12 mouse cellular contexts compared by ENCODE assay signal in genomic region chr4:134786946-134787345, GRCm38 (mm10). TPM values are rescaled to one million over a fixed set of nuclear protein-coding genes. Genes with fewer than 3 reads are reported as not detected.
DNase-seq lines count a peak whose midpoint lies in the region; ATAC-seq and TF ChIP-seq lines count a peak whose summit lies in the region.
"Had no signal": no experiment of that assay in that cellular context is flagged by ENCODE, and none has a peak within 500 bp of the region (broad histone marks: within the 10 kb centered on the region; RNA-seq: fewer than 3 reads in every experiment).

No protein-coding gene starts in this region.

- no peak overlapping the region for H3K4me3 ChIP-seq in MEL (ENCODE audit: control insufficient read depth in 1 of 2, insufficient read depth in 1 of 2, low read depth in 2 of 2, low read length in 2 of 2)
- H3K4me3 ChIP-seq in liver, embryonic 16.5 days (ENCODE audit: low read depth, low read length) = no peak overlapping the region
- H3K4me3 ChIP-seq in neural tube, embryonic 15.5 days (replicated peaks) = no peak overlapping the region
- H3K4me3 ChIP-seq: forebrain, embryonic 13.5 days; neural tube, embryonic 13.5 days had no signal

- TF ChIP-seq POLR2A in MEL (IDR thresholded peaks at IDR 0.05; ENCODE audit: control insufficient read depth in 1 of 2, insufficient read depth in 1 of 2, low read depth in 1 of 2, low read length in 2 of 2, poor library complexity in 1 of 2) = no peak

- peak in 2 of 3 experiments; percentile 2 to 35; a peak in 3 of 6 replicates for TF ChIP-seq CTCF in MEL (IDR thresholded peaks at IDR 0.05 in 2 of 3, conservative IDR thresholded peaks at IDR 0.05 in 1 of 3; ENCODE audit: control insufficient read depth in 1 of 3, insufficient read depth in 1 of 3, low read depth in 2 of 3, low read length in 3 of 3, poor library complexity in 1 of 3, severe bottlenecking in 1 of 3)

- H3K27me3 ChIP-seq in MEL (ENCODE audit: control insufficient read depth in 1 of 2, insufficient read depth in 2 of 2, low read length in 2 of 2) = no peaks in the 10 kb centered on the region
- H3K27me3 ChIP-seq in liver, embryonic 16.5 days (ENCODE audit: control insufficient read depth, insufficient read depth, low read depth, low read length) = no peaks in the 10 kb centered on the region
- H3K27me3 ChIP-seq in neural tube, embryonic 15.5 days (replicated peaks) = no peaks in the 10 kb centered on the region
- H3K27me3 ChIP-seq: forebrain, embryonic 13.5 days; neural tube, embryonic 13.5 days had no signal

- H3K9me3 ChIP-seq in MEL (replicated peaks; ENCODE audit: insufficient read depth, low read length) = no peaks in the 10 kb centered on the region
- H3K9me3 ChIP-seq in liver, embryonic 16.5 days (replicated peaks; ENCODE audit: control insufficient read depth, low read length) = no peaks in the 10 kb centered on the region
- H3K9me3 ChIP-seq in neural tube, embryonic 15.5 days (replicated peaks) = no peaks in the 10 kb centered on the region
- H3K9me3 ChIP-seq: forebrain, embryonic 13.5 days; neural tube, embryonic 13.5 days had no signal

- 0 out of 4 replicates have a peak, but pooled peaks cover 0 to 5% of the 10 kb centered on the region in 2 experiments for H3K4me1 ChIP-seq in MEL (ENCODE audit: control insufficient read depth in 1 of 2, insufficient read depth in 2 of 2, low read length in 2 of 2)
- H3K4me1 ChIP-seq in liver, embryonic 16.5 days (ENCODE audit: control insufficient read depth, low read depth, low read length) = no peaks in the 10 kb centered on the region; the same call in none of the 2 replicates
- H3K4me1 ChIP-seq in neural tube, embryonic 15.5 days = no peaks in the 10 kb centered on the region
- H3K4me1 ChIP-seq: neural tube, embryonic 13.5 days had no signal

- no peak; the same call in 1 of the 2 replicates for TF ChIP-seq RAD21 in MEL (IDR thresholded peaks at IDR 0.05; ENCODE audit: low read depth, low read length)

- no peaks in the 10 kb centered on the region for H3K79me2 ChIP-seq in MEL (ENCODE audit: control insufficient read depth, insufficient read depth, low read length, poor library complexity)

- H3K27ac ChIP-seq in MEL (ENCODE audit: control insufficient read depth, low read depth, low read length) = no peak overlapping the region
- no peak overlapping the region for H3K27ac ChIP-seq in liver, embryonic 16.5 days (ENCODE audit: low read length)
- no peak overlapping the region for H3K27ac ChIP-seq in neural tube, embryonic 15.5 days (replicated peaks)
- H3K27ac ChIP-seq: forebrain, embryonic 13.5 days; macrophage; neural tube, embryonic 13.5 days had no signal

- intact Hi-C loops in left cerebral cortex, postnatal 4 days (cut with DNase I) = no loop called here

- H3K4me2 ChIP-seq in liver, embryonic 16.5 days (ENCODE audit: low read depth, low read length) = no peak overlapping the region
- H3K4me2 ChIP-seq in neural tube, embryonic 15.5 days = no peak overlapping the region
- H3K4me2 ChIP-seq: forebrain, embryonic 13.5 days; neural tube, embryonic 13.5 days had no signal

- peak; percentile 63 for DNase-seq in lung, postnatal 36 days
- DNase-seq in lung, adult 18-20 months = no peak
- peak; percentile 94 for DNase-seq in MEL (ENCODE audit: low read depth, low spot score)
- peak; percentile 84 for DNase-seq in thymus, postnatal 14 days
- DNase-seq in left cerebral cortex, postnatal 4 days = no peak
- DNase-seq in kidney, adult 11 months = no peak
- DNase-seq: cerebellum, postnatal 10 days had no signal

- H3K9ac ChIP-seq in MEL (ENCODE audit: control insufficient read depth, low read depth, low read length, poor library complexity, severe bottlenecking) = no peak overlapping the region
- H3K9ac ChIP-seq in liver, embryonic 16.5 days (ENCODE audit: low read depth, low read length) = no peak overlapping the region
- H3K9ac ChIP-seq in neural tube, embryonic 15.5 days (replicated peaks) = no peak overlapping the region
- H3K9ac ChIP-seq: forebrain, embryonic 13.5 days; neural tube, embryonic 13.5 days had no signal

- ATAC-seq in liver, embryonic 16.5 days (ENCODE audit: low read depth) = peak; percentile 32; the same call in 1 of the 2 replicates
- ATAC-seq in neural tube, embryonic 15.5 days (ENCODE audit: low FRiP score) = no peak
- ATAC-seq: forebrain, embryonic 13.5 days had no signal

- peaks cover 0 to 2% of the 10 kb centered on the region in 2 experiments; a peak in 2 of 4 replicates for H3K36me3 ChIP-seq in MEL (ENCODE audit: control insufficient read depth in 1 of 2, insufficient read depth in 2 of 2, low read length in 2 of 2)
- H3K36me3 ChIP-seq in liver, embryonic 16.5 days (ENCODE audit: control insufficient read depth, insufficient read depth) = no peaks in the 10 kb centered on the region
- H3K36me3 ChIP-seq in neural tube, embryonic 15.5 days = no peaks in the 10 kb centered on the region
- H3K36me3 ChIP-seq: neural tube, embryonic 13.5 days had no signal

- peak in 1 of 2 experiments; percentile 61; a peak in 2 of 4 replicates for TF ChIP-seq EP300 in MEL (IDR thresholded peaks at IDR 0.05; ENCODE audit: low read depth in 1 of 2, low read length in 2 of 2)

- 11% methylated on average over 10 of the region's 10 CpGs for WGBS in liver, embryonic 16.5 days (ENCODE audit: insufficient replicate concordance)
- WGBS in neural tube, embryonic 15.5 days = 39% methylated on average over 10 of the region's 10 CpGs

TF ChIP-seq in MEL, 35 proteins besides CTCF, POLR2A, EP300 and RAD21:
- TF ChIP-seq RCOR1 (IDR thresholded peaks at IDR 0.05; ENCODE audit: low read depth, low read length) = peak; percentile 93
- peak; percentile 62 for TF ChIP-seq ELF1 (IDR thresholded peaks at IDR 0.05; ENCODE audit: low read depth, low read length)
- no peak for TF ChIP-seq POLR2AphosphoS5 (IDR thresholded peaks at IDR 0.05; ENCODE audit: borderline replicate concordance, low read depth, low read length)
- TF ChIP-seq ZC3H11A (IDR thresholded peaks at IDR 0.05; ENCODE audit: low read depth, low read length) = no peak; the same call in 1 of the 2 replicates
- TF ChIP-seq SMC3 (IDR thresholded peaks at IDR 0.05; ENCODE audit: low read depth, low read length) = peak; percentile 29
- peak; percentile 52; the same call in 1 of the 2 replicates for TF ChIP-seq BHLHE40 (IDR thresholded peaks at IDR 0.05; ENCODE audit: borderline replicate concordance, low read depth, low read length)
- TF ChIP-seq ZKSCAN1 (IDR thresholded peaks at IDR 0.05; ENCODE audit: low read depth, low read length) = no peak
- no peak for TF ChIP-seq USF1 (IDR thresholded peaks at IDR 0.05; ENCODE audit: low read depth, low read length)
- peak; percentile 43; the same call in 1 of the 2 replicates for TF ChIP-seq SIN3A (IDR thresholded peaks at IDR 0.05; ENCODE audit: low read length)
- no peak for TF ChIP-seq E2F4 (IDR thresholded peaks at IDR 0.05; ENCODE audit: borderline replicate concordance, low read depth, low read length)
- no peak for TF ChIP-seq USF2 (IDR thresholded peaks at IDR 0.05; ENCODE audit: borderline replicate concordance in 1 of 2, insufficient read depth in 1 of 2, low read depth in 1 of 2, low read length in 2 of 2)
- no peak; the same call in 1 of the 2 replicates for TF ChIP-seq MXI1 (IDR thresholded peaks at IDR 0.05; ENCODE audit: low read depth, low read length)
- no peak for TF ChIP-seq NRF1 (IDR thresholded peaks at IDR 0.05; ENCODE audit: insufficient read depth, low read depth, low read length, poor library complexity, severe bottlenecking)
- TF ChIP-seq ETS1 (IDR thresholded peaks at IDR 0.05; ENCODE audit: low read depth, low read length) = peak; percentile 68
- peak; percentile 64; the same call in 1 of the 2 replicates for TF ChIP-seq TCF12 (IDR thresholded peaks at IDR 0.05; ENCODE audit: low read depth, low read length)
- TF ChIP-seq HCFC1 (IDR thresholded peaks at IDR 0.05; ENCODE audit: low read depth, low read length) = peak; percentile 68
- TF ChIP-seq TAL1 (IDR thresholded peaks at IDR 0.05; ENCODE audit: low read length) = peak; percentile 63
- TF ChIP-seq KAT2A (conservative IDR thresholded peaks at IDR 0.05; ENCODE audit: low read depth, low read length) = no peak
- no peak for TF ChIP-seq MYC (IDR thresholded peaks at IDR 0.05; ENCODE audit: low read depth, low read length)
- TF ChIP-seq MEF2A (IDR thresholded peaks at IDR 0.05; ENCODE audit: extremely low read depth, insufficient replicate concordance, low read depth, low read length, poor library complexity, severe bottlenecking) = no peak
- no peak for TF ChIP-seq GABPA (IDR thresholded peaks at IDR 0.05; ENCODE audit: low read depth, low read length)
- no peak for TF ChIP-seq CHD2 (IDR thresholded peaks at IDR 0.05; ENCODE audit: low read length)
- TF ChIP-seq JUND (IDR thresholded peaks at IDR 0.05; ENCODE audit: low read depth, low read length) = no peak
- no peak for TF ChIP-seq GATA1 (IDR thresholded peaks at IDR 0.05; ENCODE audit: low read depth, low read length)
- no peak for TF ChIP-seq ZNF384 (IDR thresholded peaks at IDR 0.05; ENCODE audit: low read depth, low read length)
TF ChIP-seq in MEL: peak in this region for 9.

RNA-seq across cellular contexts. Expression of gene Ldlrap1, which starts 19.1 kb away (rescaled TPM):
- total RNA-seq in MEL (2012; rRNA removed) = 16.6 and 24.8 TPM in 2 replicates
- 10 to 100 TPM in 1 of 2 experiments, not detected in 1; 23.7 TPM for polyA plus RNA-seq in MEL (2012; ENCODE audit: insufficient read depth in 1 of 2, insufficient read length in 2 of 2, low read depth in 1 of 2, low replicate concordance in 2 of 2, missing spikeins in 1 of 2)
- polyA plus RNA-seq in liver, embryonic 16.5 days (2015; fragmentation: Nextera tagmentation; extraction: Ambion mirVana) = 20.1 and 20.7 TPM in 2 replicates
- 1 to 10 TPM; 1.9 to 4.1 TPM for total RNA-seq in left cerebral cortex, postnatal 4 days (2021)
- polyA plus RNA-seq in neural tube, embryonic 15.5 days (2015; fragmentation: Nextera tagmentation; extraction: Ambion mirVana) = 2.4 and 7.9 TPM in 2 replicates

Comparison
In these comparisons a context has a peak if more than half of its experiments do, and no peak if none do; other contexts are left out.
1. DNase-seq: peak in lung, postnatal 36 days (single experiment), MEL (single experiment) and thymus, postnatal 14 days (single experiment); none in lung, adult 18-20 months (0 of 2), left cerebral cortex, postnatal 4 days (single experiment) and kidney, adult 11 months (single experiment).